Mouse (Mus musculus) liver, embryonic 14.5 days (tissue): ENCODE measurements around the gene Spen. TPM values are rescaled to one million over a fixed set of nuclear protein-coding genes. Genes with fewer than 3 reads are reported as not detected.
A peak's percentile ranks its signal among the peaks of the same experiment; 100 is the strongest.

ENCODE experiments used
- ATAC-seq: fragments of 200-750 bp; cut with Nextera tagmentation; 2 replicates; pipeline ENCODE4 v1.8.0; 2017; ENCODE audit warnings: moderate number of reproducible peaks, mild to moderate bottlenecking, moderate library complexity; ENCODE audit not compliant: insufficient read depth
- DNase-seq, 3 experiments: peaks; one replicate each; pipeline ENCODE4 v3.0.0-alpha.2; 2012 to 2013; ENCODE audit warnings: low read depth in 3 of 3, low spot score in 3 of 3
- H3K27ac ChIP-seq: fragments of 300-500 bp; sonication (generic); 2 replicates; pipeline ENCODE4 v1.5.1; 2014; ENCODE audit warnings: moderate library complexity, mild to moderate bottlenecking, control low read depth, inconsistent platforms
- H3K27me3 ChIP-seq: fragments of 300-500 bp; sonication (generic); 2 replicates; pipeline ENCODE4 v1.6.1; 2014; ENCODE audit warnings: mild to moderate bottlenecking, low read length, moderate library complexity; ENCODE audit not compliant: control insufficient read depth, insufficient read depth
- H3K36me3 ChIP-seq: fragments of 300-500 bp; sonication (generic); replicated peaks from 2 replicates; pipeline ENCODE4 v1.6.1; 2014; ENCODE audit warnings: low read depth; ENCODE audit not compliant: control insufficient read depth, insufficient read depth
- H3K4me1 ChIP-seq, 2 experiments: fragments of 200-500 bp in 1 of 2; fragments of 300-500 bp in 1 of 2; sonication (generic) in 1 of 2; replicated peaks; 2 replicates each; pipeline ENCODE4 v1.6.1; 2012 to 2014; ENCODE audit warnings: antibody characterized with exemption in 1 of 2, inconsistent platforms in 1 of 2, low read length in 1 of 2; ENCODE audit not compliant: control insufficient read depth in 2 of 2, insufficient read depth in 2 of 2
- H3K4me2 ChIP-seq: fragments of 300-500 bp; sonication (generic); 2 replicates; pipeline ENCODE4 v1.6.1; 2014; ENCODE audit warnings: low read depth, mild to moderate bottlenecking, control low read depth, moderate library complexity
- H3K4me3 ChIP-seq, 2 experiments: fragments of 200-500 bp in 1 of 2; fragments of 300-500 bp in 1 of 2; sonication (generic) in 1 of 2; 2 replicates each; pipeline ENCODE4 v1.5.1; 2012 to 2014; ENCODE audit warnings: low read depth in 2 of 2, low read length in 2 of 2, mild to moderate bottlenecking in 2 of 2, control low read depth in 1 of 2, inconsistent platforms in 1 of 2, moderate library complexity in 1 of 2; ENCODE audit not compliant: insufficient read depth in 1 of 2
- H3K9ac ChIP-seq: fragments of 300-500 bp; sonication (generic); replicated peaks from 2 replicates; pipeline ENCODE4 v1.6.1; 2014; ENCODE audit warnings: mild to moderate bottlenecking, control low read depth, moderate library complexity
- H3K9me3 ChIP-seq: fragments of 300-500 bp; sonication (generic); 2 replicates; pipeline ENCODE4 v1.6.1; 2016; ENCODE audit warnings: low read length, mixed read lengths; ENCODE audit not compliant: control insufficient read depth
- CTCF ChIP-seq: IDR thresholded peaks from 2 replicates; pipeline ENCODE4 v1.5.1; 2016; ENCODE audit warnings: antibody characterized with exemption, low read depth, control low read depth
- EP300 ChIP-seq: IDR thresholded peaks from 2 replicates; pipeline ENCODE4 v1.6.1; 2016; ENCODE audit warnings: antibody characterized with exemption, low read depth
- WGBS: fragments of 180-500 bp; shearing (Covaris S2); extraction: QIAGEN DNeasy Blood & Tissue Kit; methylation state at CpG from one replicate; pipeline ENCODE4 v1.1.7; 2014; ENCODE audit not compliant: insufficient replicate concordance; 5-methylcytosine and 5-hydroxymethylcytosine counted together
- polyA plus RNA-seq, 2 experiments: library from polyadenylated mRNA; depleted of rRNA in 1 of 2; stranded (reverse) in 1 of 2; unstranded in 1 of 2; fragments of >200 nt; fragmentation: Nextera tagmentation in 1 of 2; extraction: Ambion mirVana in 1 of 2; gene quantifications; 2 replicates each; pipeline versions ENCODE4 v1.2.1 to v1.2.3; 2012 to 2014

Spen gene
- polyA plus RNA-seq, 2 experiments, result 3.4 to 4.0 TPM

GRCm38 (mm10) chr4:141502723-141503122 is 35.7 kb downstream of the Spen start:
- Histone ChIP-seq H3K27ac (no peak overlapping the region), H3K4me1 (peaks cover 0 to 4% of the 10 kb centered on the region in 2 experiments; a peak in 1 of 4 replicates), H3K9ac (no peak overlapping the region), H3K36me3 (no peaks in the 10 kb centered on the region), H3K9me3 (no peaks in the 10 kb centered on the region), H3K4me2 (no peak overlapping the region), H3K27me3 (no peaks in the 10 kb centered on the region), H3K4me3 (no peak overlapping the region)
- no peak for DNase-seq
- 82% methylated on average over 5 of the region's 5 CpGs for WGBS
- ATAC-seq, result no peak
- TF ChIP-seq CTCF (no peak), EP300 (no peak)

- H3K9me3 ChIP-seq, result no peaks in the 10 kb centered on the region
- WGBS, result 83% methylated on average over 5 of the region's 5 CpGs
- no peak overlapping the region for H3K27ac ChIP-seq
- H3K4me1 ChIP-seq, result 0 out of 4 replicates have a peak, but pooled peaks cover 0 to 1% of the 10 kb centered on the region in 2 experiments
- no peaks in the 10 kb centered on the region for H3K27me3 ChIP-seq
- ATAC-seq, result no peak
- no peak overlapping the region for H3K4me3 ChIP-seq
- H3K9ac ChIP-seq, result no peak overlapping the region
- TF ChIP-seq EP300 (no peak), CTCF (no peak)
- no peaks in the 10 kb centered on the region for H3K36me3 ChIP-seq
- DNase-seq, result no peak
- H3K4me2 ChIP-seq, result no peak overlapping the region
Observed at GRCm38 (mm10) chr4:141501058-141501457, 37.3 kb downstream of the Spen start.

DNA sequence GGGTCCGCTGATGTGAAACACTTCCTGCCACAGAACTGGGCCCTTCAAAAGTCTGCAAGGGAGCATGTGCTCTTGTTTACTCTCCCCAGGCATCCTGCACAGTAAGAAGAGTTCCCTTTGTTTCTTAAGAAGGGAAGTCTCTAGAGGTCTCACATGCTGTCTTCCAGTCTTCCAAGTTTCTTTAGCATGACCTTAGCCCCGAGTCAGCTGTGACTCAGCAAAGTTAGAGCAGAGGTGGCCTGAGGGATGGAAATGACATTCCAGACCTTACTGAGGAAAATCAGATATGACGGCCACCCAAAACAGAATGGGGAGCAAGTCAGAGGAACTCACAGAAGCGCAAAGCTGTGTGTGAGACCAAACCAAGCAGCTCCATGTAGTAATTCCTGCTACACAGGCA is 37.8 kb downstream of the Spen start:
- ATAC-seq (no peak), DNase-seq (no peak)
- WGBS, result 66% methylated on average over 4 of the region's 4 CpGs
- Histone ChIP-seq H3K4me3 (no peak overlapping the region), H3K9me3 (no peaks in the 10 kb centered on the region), H3K36me3 (no peaks in the 10 kb centered on the region), H3K27ac (no peak overlapping the region), H3K4me2 (no peak overlapping the region), H3K27me3 (no peaks in the 10 kb centered on the region), H3K4me1 (0 out of 4 replicates have a peak, but pooled peaks cover 0 to 1% of the 10 kb centered on the region in 2 experiments), H3K9ac (no peak overlapping the region)
- TF ChIP-seq CTCF, result no peak
- no peak for TF ChIP-seq EP300

DNA sequence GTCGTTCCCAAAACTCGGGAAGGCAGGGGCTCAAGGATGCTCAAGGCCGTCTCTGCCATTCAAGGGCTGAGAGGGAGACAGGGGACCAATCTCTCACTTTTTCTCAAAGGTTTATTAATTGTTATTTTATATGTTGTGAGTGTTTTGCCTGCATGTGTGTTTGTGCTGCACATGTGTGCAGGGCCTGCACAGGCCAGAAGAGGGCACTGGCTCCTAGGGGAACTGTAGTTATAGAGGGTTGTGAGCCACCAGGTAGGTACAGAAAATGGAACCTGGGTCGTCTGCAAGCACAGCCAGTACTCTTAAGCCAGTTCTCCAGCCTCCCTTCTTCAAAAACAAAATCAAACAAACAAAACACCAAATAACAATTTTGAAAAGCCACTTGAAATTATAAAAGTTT is 49.7 kb downstream of the Spen start:
- Histone ChIP-seq H3K9me3 (no peaks in the 10 kb centered on the region), H3K36me3 (peaks cover 75% of the 10 kb centered on the region), H3K4me3 (no peak overlapping the region), H3K27me3 (no peaks in the 10 kb centered on the region), H3K4me1 (no peaks in the 10 kb centered on the region), H3K9ac (no peak overlapping the region), H3K27ac (no peak overlapping the region), H3K4me2 (no peak overlapping the region)
- TF ChIP-seq EP300, result no peak
- peak; percentile 76 for TF ChIP-seq CTCF
- no peak for DNase-seq
- WGBS, result 84% methylated on average over 4 of the region's 4 CpGs
- ATAC-seq, result no peak

- no peak for ATAC-seq
- no peak overlapping the region for H3K4me3 ChIP-seq
- H3K4me2 ChIP-seq, result no peak overlapping the region
- TF ChIP-seq CTCF (no peak), EP300 (no peak)
- 87% methylated on average over 11 of the region's 11 CpGs for WGBS
- no peaks in the 10 kb centered on the region for H3K9me3 ChIP-seq
- DNase-seq, result no peak
- peaks cover 77% of the 10 kb centered on the region for H3K36me3 ChIP-seq
- no peak overlapping the region for H3K9ac ChIP-seq
- H3K4me1 ChIP-seq, result no peaks in the 10 kb centered on the region
- no peak overlapping the region for H3K27ac ChIP-seq
- no peaks in the 10 kb centered on the region for H3K27me3 ChIP-seq
Observed at GRCm38 (mm10) chr4:141487581-141487980, 50.8 kb downstream of the Spen start.

DNA sequence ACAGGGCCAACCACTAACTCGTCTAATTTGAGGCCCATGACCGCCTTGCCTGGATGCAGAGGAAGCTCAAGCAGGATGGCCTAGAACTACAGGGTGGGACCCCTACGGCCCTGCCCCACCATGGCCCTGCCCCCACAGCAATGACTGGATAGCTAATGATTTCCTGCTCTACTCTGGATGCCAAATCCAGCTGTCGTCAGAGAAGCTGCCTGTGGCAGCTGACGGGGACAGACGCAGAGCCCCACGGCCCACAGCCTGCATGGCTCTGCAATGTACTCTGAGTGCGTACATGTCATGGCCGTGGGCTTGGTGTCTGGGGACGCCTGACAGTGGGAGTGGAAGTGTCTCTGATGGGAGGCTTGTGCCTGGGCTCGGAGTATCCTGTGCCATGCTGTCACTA is 54.3 kb downstream of the Spen start:
- Histone ChIP-seq H3K9me3 (no peaks in the 10 kb centered on the region), H3K36me3 (peaks cover 77% of the 10 kb centered on the region), H3K27me3 (no peaks in the 10 kb centered on the region), H3K9ac (no peak overlapping the region), H3K27ac (no peak overlapping the region), H3K4me3 (no peak overlapping the region), H3K4me2 (no peak overlapping the region), H3K4me1 (no peaks in the 10 kb centered on the region)
- TF ChIP-seq EP300 (no peak), CTCF (no peak)
- DNase-seq (no peak), ATAC-seq (no peak)
- WGBS, result 81% methylated on average over 11 of the region's 11 CpGs
